Mouse (Mus musculus) stomach, embryonic 14.5 days (tissue): ENCODE results near the gene Ncan. TPM values are rescaled to one million over a fixed set of nuclear protein-coding genes. Genes with fewer than 3 reads are reported as not detected.
A peak's percentile ranks its signal among the peaks of the same experiment; 100 is the strongest.

Experiments
- ATAC-seq: fragments of 200-750 bp; cut with Nextera tagmentation; 2 replicates; pipeline ENCODE4 v1.8.0; 2017; ENCODE audit warnings: low read depth, moderate TSS enrichment; ENCODE audit not compliant: insufficient number of reproducible peaks, insufficient read depth, low FRiP score
- H3K27ac ChIP-seq: fragments of 300-500 bp; sonication (generic); 2 replicates; pipeline ENCODE4 v1.5.1; 2014; ENCODE audit warnings: mild to moderate bottlenecking, low read length, moderate library complexity, mixed read lengths
- H3K27me3 ChIP-seq: fragments of 300-500 bp; sonication (generic); 2 replicates; pipeline ENCODE4 v1.6.1; 2014; ENCODE audit warnings: low read length, control low read depth, mixed read lengths; ENCODE audit not compliant: control insufficient read depth, insufficient read depth
- H3K36me3 ChIP-seq: fragments of 300-500 bp; sonication (generic); 2 replicates; pipeline ENCODE4 v1.6.1; 2014; ENCODE audit warnings: mild to moderate bottlenecking, control low read depth, low read length, moderate library complexity, mixed read lengths; ENCODE audit not compliant: control insufficient read depth, insufficient read depth
- H3K4me1 ChIP-seq: fragments of 300-500 bp; sonication (generic); 2 replicates; pipeline ENCODE4 v1.6.1; 2014; ENCODE audit warnings: low read length, control low read depth, mixed read lengths; ENCODE audit not compliant: control insufficient read depth, insufficient read depth
- H3K4me2 ChIP-seq: fragments of 300-500 bp; sonication (generic); replicated peaks from 2 replicates; pipeline ENCODE4 v1.6.1; 2014; ENCODE audit warnings: low read depth, low read length, control low read depth
- H3K4me3 ChIP-seq: fragments of 300-500 bp; sonication (generic); 2 replicates; pipeline ENCODE4 v1.5.1; 2014; ENCODE audit warnings: low read depth, low read length, control low read depth
- H3K9ac ChIP-seq: fragments of 300-500 bp; sonication (generic); replicated peaks from 2 replicates; pipeline ENCODE4 v1.6.1; 2014; ENCODE audit warnings: low read depth, mild to moderate bottlenecking, control low read depth, low read length, moderate library complexity, mixed read lengths
- H3K9me3 ChIP-seq: fragments of 300-500 bp; sonication (generic); 2 replicates; pipeline ENCODE4 v1.6.1; 2016; ENCODE audit warnings: low read depth, low read length, control low read depth; ENCODE audit not compliant: control insufficient read depth
- WGBS: fragments of 180-500 bp; shearing (Covaris S2); extraction: QIAGEN DNeasy Blood & Tissue Kit; methylation state at CpG from one replicate; pipeline ENCODE4 v1.1.7; 2014; 5-methylcytosine and 5-hydroxymethylcytosine counted together
- polyA plus RNA-seq: library from polyadenylated mRNA; unstranded; fragments of >200 nt; fragmentation: Nextera tagmentation; extraction: Ambion mirVana; gene quantifications from 2 replicates; pipeline ENCODE4 v1.2.1, GENCODE M21; 2014

Ncan gene
- polyA plus RNA-seq: 1.9 and 2.1 TPM in 2 replicates

GRCm38 (mm10) chr8:70120667-70121066 lies at the start of gene Ncan:
Gene Ncan, minus strand, starts transcription at chr8:70120873.
- ATAC-seq: peak; percentile 56; the same call in 1 of the 2 replicates
- Histone ChIP-seq H3K9ac (no peak within 1 kb of the TSS), H3K36me3 (no peaks in the 10 kb centered on the region), H3K9me3 (no peaks in the 10 kb centered on the region), H3K4me1 (no peaks in the 10 kb centered on the region), H3K27ac (no peak within 1 kb of the TSS), H3K4me3 (peak within 1 kb of the TSS; percentile 11; the same call in 1 of the 2 replicates), H3K27me3 (peaks cover 14% of the 10 kb centered on the region), H3K4me2 (peak within 1 kb of the TSS; percentile 29; the same call in 1 of the 2 replicates)
- 2% methylated on average over 19 of the region's 19 CpGs for WGBS

GRCm38 (mm10) chr8:70170116-70170515 lies 49.4 kb upstream of the Ncan start:
- H3K4me3 ChIP-seq: no peak overlapping the region
- H3K27ac ChIP-seq: no peak overlapping the region
- no peaks in the 10 kb centered on the region for H3K9me3 ChIP-seq
- 0 out of 2 replicates have a peak, but pooled peaks cover 4% of the 10 kb centered on the region for H3K27me3 ChIP-seq
- H3K36me3 ChIP-seq: no peaks in the 10 kb centered on the region
- no peak for ATAC-seq
- no peak overlapping the region for H3K9ac ChIP-seq
- H3K4me1 ChIP-seq: peaks cover 10% of the 10 kb centered on the region
- 73% methylated on average over 3 of the region's 3 CpGs for WGBS
- H3K4me2 ChIP-seq: no peak overlapping the region

- Histone ChIP-seq H3K4me3 (peak overlapping the region; percentile 9; the same call in 1 of the 2 replicates), H3K27ac (no peak overlapping the region), H3K4me1 (0 out of 2 replicates have a peak, but pooled peaks cover 3% of the 10 kb centered on the region), H3K4me2 (peak overlapping the region; percentile 40), H3K36me3 (no peaks in the 10 kb centered on the region), H3K27me3 (0 out of 2 replicates have a peak, but pooled peaks cover 4% of the 10 kb centered on the region), H3K9ac (no peak overlapping the region), H3K9me3 (no peaks in the 10 kb centered on the region)
- WGBS: 2% methylated on average over 21 of the region's 21 CpGs
- peak; percentile 77; the same call in 1 of the 2 replicates for ATAC-seq
Measured at GRCm38 (mm10) chr8:70166504-70167110, 45.9 kb upstream of the Ncan start.

GRCm38 (mm10) chr8:70163316-70163715 lies 42.6 kb upstream of the Ncan start:
- 0 out of 2 replicates have a peak, but pooled peaks cover 4% of the 10 kb centered on the region for H3K27me3 ChIP-seq
- H3K36me3 ChIP-seq: no peaks in the 10 kb centered on the region
- H3K4me2 ChIP-seq: no peak overlapping the region
- no peak overlapping the region for H3K4me3 ChIP-seq
- H3K9me3 ChIP-seq: no peaks in the 10 kb centered on the region
- H3K27ac ChIP-seq: no peak overlapping the region
- H3K4me1 ChIP-seq: 0 out of 2 replicates have a peak, but pooled peaks cover 3% of the 10 kb centered on the region
- ATAC-seq: no peak
- 78% methylated on average over 3 of the region's 3 CpGs for WGBS
- H3K9ac ChIP-seq: no peak overlapping the region

- WGBS: 64% methylated on average over 13 of the region's 13 CpGs
Measured at GRCm38 (mm10) chr8:70160015-70160414, 39.3 kb upstream of the Ncan start.

GRCm38 (mm10) chr8:70159211-70159610 lies 38.5 kb upstream of the Ncan start:
- 81% methylated on average over 4 of the region's 4 CpGs for WGBS

More at GRCm38 (mm10) chr8:70160015-70160414, 39.3 kb upstream of the Ncan start:
- Histone ChIP-seq H3K4me1 (no peaks in the 10 kb centered on the region), H3K9me3 (no peaks in the 10 kb centered on the region), H3K27ac (no peak overlapping the region), H3K27me3 (no peaks in the 10 kb centered on the region), H3K9ac (no peak overlapping the region), H3K4me2 (no peak overlapping the region), H3K36me3 (no peaks in the 10 kb centered on the region), H3K4me3 (no peak overlapping the region)
- no peak for ATAC-seq

GRCm38 (mm10) chr8:70158069-70158853 lies 37.6 kb upstream of the Ncan start:
- peak; percentile 85 for ATAC-seq

More at GRCm38 (mm10) chr8:70159211-70159610, 38.5 kb upstream of the Ncan start:
- no peak overlapping the region for H3K4me3 ChIP-seq
- no peaks in the 10 kb centered on the region for H3K36me3 ChIP-seq
- no peak overlapping the region for H3K4me2 ChIP-seq
- no peaks in the 10 kb centered on the region for H3K9me3 ChIP-seq
- no peak overlapping the region for H3K27ac ChIP-seq
- no peak overlapping the region for H3K9ac ChIP-seq
- H3K27me3 ChIP-seq: no peaks in the 10 kb centered on the region
- no peaks in the 10 kb centered on the region for H3K4me1 ChIP-seq
- no peak for ATAC-seq

GRCm38 (mm10) chr8:70157240-70157800 lies 36.6 kb upstream of the Ncan start:
- Histone ChIP-seq H3K4me1 (no peaks in the 10 kb centered on the region), H3K27ac (no peak overlapping the region), H3K9ac (no peak overlapping the region), H3K36me3 (no peaks in the 10 kb centered on the region), H3K4me3 (no peak overlapping the region), H3K4me2 (no peak overlapping the region), H3K27me3 (no peaks in the 10 kb centered on the region), H3K9me3 (no peaks in the 10 kb centered on the region)
- no peak for ATAC-seq
- 91% methylated on average over 1 of the region's 1 CpGs for WGBS

More at GRCm38 (mm10) chr8:70158069-70158853, 37.6 kb upstream of the Ncan start:
- H3K9me3 ChIP-seq: no peaks in the 10 kb centered on the region
- peak overlapping the region; percentile 64 for H3K4me2 ChIP-seq
- H3K36me3 ChIP-seq: no peaks in the 10 kb centered on the region
- H3K9ac ChIP-seq: peak overlapping the region; percentile 21; the same call in 1 of the 2 replicates
- WGBS: 10% methylated on average over 38 of the region's 40 CpGs
- H3K27me3 ChIP-seq: no peaks in the 10 kb centered on the region
- H3K27ac ChIP-seq: no peak overlapping the region
- H3K4me3 ChIP-seq: peak overlapping the region; percentile 45
- H3K4me1 ChIP-seq: no peaks in the 10 kb centered on the region
